Mouse (Mus musculus) myocyte (in vitro differentiated cells): ENCODE data around the gene Etfbkmt.

Experiments
- CEBPB ChIP-seq: IDR thresholded peaks from 2 replicates; pipeline ENCODE4 v1.6.1; 2011; ENCODE audit warnings: mild to moderate bottlenecking, moderate library complexity; ENCODE audit not compliant: poor library complexity, insufficient read depth, severe bottlenecking
- E2F4 ChIP-seq: IDR thresholded peaks from one replicate; pipeline ENCODE4 v1.6.1; 2011; ENCODE audit warnings: mild to moderate bottlenecking, control low read depth, moderate library complexity; ENCODE audit not compliant: insufficient read depth
- MAX ChIP-seq: IDR thresholded peaks from one replicate; pipeline ENCODE4 v1.6.1; 2011; ENCODE audit warnings: low read depth, mild to moderate bottlenecking, control low read depth
- MYOD1 ChIP-seq, 3 experiments: IDR thresholded peaks; one replicate each; pipeline ENCODE4 v1.6.1; 2011; ENCODE audit warnings: control low read depth in 2 of 3, low read depth in 2 of 3, mild to moderate bottlenecking in 2 of 3, moderate library complexity in 1 of 3; ENCODE audit not compliant: insufficient read length in 2 of 3, control insufficient read depth in 1 of 3
- MYOG ChIP-seq, 3 experiments: IDR thresholded peaks; one replicate each; pipeline ENCODE4 v1.6.1; 2011; ENCODE audit warnings: control low read depth in 2 of 3, low read depth in 2 of 3, mild to moderate bottlenecking in 2 of 3; ENCODE audit not compliant: insufficient read length in 2 of 3, control insufficient read depth in 1 of 3, insufficient read depth in 1 of 3
- POLR2A ChIP-seq: IDR thresholded peaks from one replicate; pipeline ENCODE4 v1.6.1; 2011; ENCODE audit warnings: low read depth, mild to moderate bottlenecking, control low read depth, moderate library complexity; ENCODE audit not compliant: insufficient read length
- POLR2AphosphoS2 ChIP-seq: IDR thresholded peaks from one replicate; pipeline ENCODE4 v1.6.1; 2011; ENCODE audit warnings: low read depth, control low read depth; ENCODE audit not compliant: insufficient read length
- REST ChIP-seq: IDR thresholded peaks from one replicate; pipeline ENCODE4 v1.6.1; 2011; ENCODE audit warnings: mild to moderate bottlenecking, control low read depth, moderate library complexity; ENCODE audit not compliant: insufficient read depth, insufficient read length
- TCF3 ChIP-seq: IDR thresholded peaks from one replicate; pipeline ENCODE4 v1.6.1; 2011; ENCODE audit warnings: low read depth, control low read depth; ENCODE audit not compliant: insufficient read length
- USF1 ChIP-seq: IDR thresholded peaks from one replicate; pipeline ENCODE4 v1.6.1; 2011; ENCODE audit warnings: low read depth, mild to moderate bottlenecking, control low read depth, moderate library complexity

- TF ChIP-seq POLR2A = no peak
- TF ChIP-seq E2F4 = no peak
- no peak for TF ChIP-seq MAX
- no peak for TF ChIP-seq REST
- TF ChIP-seq POLR2AphosphoS2 = no peak
- no peak for TF ChIP-seq CEBPB
- no peak for TF ChIP-seq TCF3
- TF ChIP-seq MYOG (IDR thresholded peaks at IDR 0.05; ENCODE audit: control insufficient read depth in 1 of 3, insufficient read depth in 1 of 3, insufficient read length in 2 of 3, low read depth in 2 of 3) = no peak
- no peak for TF ChIP-seq MYOD1 (IDR thresholded peaks at IDR 0.05; ENCODE audit: control insufficient read depth in 1 of 3, insufficient read length in 2 of 3, low read depth in 2 of 3)
- TF ChIP-seq USF1 = no peak
Observed at GRCm38 (mm10) chr6:149131111-149131510, 8.5 kb upstream of the Etfbkmt start.
